Mouse (Mus musculus) intestine, postnatal 0 days (tissue): ENCODE measurements around the gene Cdk17. TPM values are rescaled to one million over a fixed set of nuclear protein-coding genes. Genes with fewer than 3 reads are reported as not detected.

Experiments used
- ATAC-seq: fragments of 200-750 bp; cut with Nextera tagmentation; 2 replicates; pipeline ENCODE4 v1.8.0; 2017; ENCODE audit warnings: mild to moderate bottlenecking, moderate TSS enrichment, moderate library complexity
- H3K27ac ChIP-seq: fragments of 300-500 bp; sonication (generic); 2 replicates; pipeline ENCODE4 v1.5.1; 2014; ENCODE audit warnings: mild to moderate bottlenecking, low read depth, low read length, moderate library complexity
- H3K27me3 ChIP-seq: fragments of 300-500 bp; sonication (generic); replicated peaks from 2 replicates; pipeline ENCODE4 v1.6.1; 2014; ENCODE audit warnings: low read length, mixed read lengths; ENCODE audit not compliant: control insufficient read depth, insufficient read depth
- H3K36me3 ChIP-seq: fragments of 300-500 bp; sonication (generic); 2 replicates; pipeline ENCODE4 v1.6.1; 2014; ENCODE audit warnings: mild to moderate bottlenecking, moderate library complexity; ENCODE audit not compliant: control insufficient read depth, insufficient read depth
- H3K4me1 ChIP-seq: fragments of 300-500 bp; sonication (generic); replicated peaks from 2 replicates; pipeline ENCODE4 v1.6.1; 2014; ENCODE audit warnings: antibody characterized with exemption, low read length, mixed read lengths; ENCODE audit not compliant: control insufficient read depth, insufficient read depth
- H3K4me2 ChIP-seq: fragments of 300-500 bp; sonication (generic); replicated peaks from 2 replicates; pipeline ENCODE4 v1.6.1; 2014; ENCODE audit warnings: low read depth, mild to moderate bottlenecking, moderate library complexity
- H3K4me3 ChIP-seq: fragments of 300-500 bp; sonication (generic); 2 replicates; pipeline ENCODE4 v1.5.1; 2014; ENCODE audit warnings: low read depth, low read length
- H3K9ac ChIP-seq: fragments of 300-500 bp; sonication (generic); 2 replicates; pipeline ENCODE4 v1.6.1; 2014; ENCODE audit warnings: mild to moderate bottlenecking, low read depth, low read length
- H3K9me3 ChIP-seq: fragments of 300-500 bp; sonication (generic); 2 replicates; pipeline ENCODE4 v1.6.1; 2016; ENCODE audit warnings: mixed run types; ENCODE audit not compliant: control insufficient read depth
- CTCF ChIP-seq: sonication (generic); IDR thresholded peaks from 2 replicates; pipeline ENCODE4 v1.5.1; 2016; ENCODE audit warnings: low read depth, mild to moderate bottlenecking, control low read depth, antibody characterized with exemption, moderate library complexity
- WGBS: fragments of 180-500 bp; shearing (Covaris S2); extraction: QIAGEN DNeasy Blood & Tissue Kit; methylation state at CpG from one replicate; pipeline ENCODE4 v1.1.7; 2014; 5-methylcytosine and 5-hydroxymethylcytosine counted together
- microRNA counts: library from miRNA; unstranded; fragments of <30 nt; microRNA quantifications from one replicate; lab custom pipeline; 2016
- microRNA-seq: library from miRNA; unstranded; fragments of <30 nt; microRNA quantifications from one replicate; pipeline ENCODE4, GENCODE M21; 2016
- polyA plus RNA-seq: library from polyadenylated mRNA; unstranded; fragments of >200 nt; fragmentation: Nextera tagmentation; extraction: Ambion mirVana; gene quantifications from 2 replicates; pipeline ENCODE4 v1.2.1, GENCODE M21; 2015

Gene Cdk17
- polyA plus RNA-seq, 1 experiment from 2014 or later = 8.2 TPM

DNA sequence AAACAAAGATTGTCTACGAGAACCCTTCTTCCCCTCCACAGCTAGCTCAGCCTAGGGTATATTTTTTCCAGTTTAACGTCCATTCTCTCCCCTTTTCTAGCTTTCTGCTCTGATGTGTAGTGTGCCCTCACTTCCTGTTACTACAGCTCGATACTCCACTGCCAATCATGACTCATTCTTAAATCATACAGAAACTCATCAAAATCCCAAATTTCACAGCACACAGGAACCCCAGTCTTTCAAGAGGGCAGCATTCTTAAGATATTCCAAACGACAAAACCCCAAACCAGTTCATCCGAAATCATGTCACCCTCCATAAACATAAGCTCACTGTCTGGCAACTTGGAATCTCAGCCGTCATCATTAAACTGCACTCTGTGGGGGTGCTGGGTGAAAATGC is 145.3 kb downstream of the Cdk17 start:
- H3K27me3 ChIP-seq = no peaks in the 10 kb centered on the region
- no peak for ATAC-seq
- no peak overlapping the region for H3K9ac ChIP-seq
- H3K27ac ChIP-seq = no peak overlapping the region; the same call in 1 of the 2 replicates
- H3K4me1 ChIP-seq = no peaks in the 10 kb centered on the region
- H3K4me2 ChIP-seq = no peak overlapping the region
- H3K4me3 ChIP-seq = no peak overlapping the region
- no peaks in the 10 kb centered on the region for H3K9me3 ChIP-seq
- TF ChIP-seq CTCF = no peak
- H3K36me3 ChIP-seq = no peaks in the 10 kb centered on the region
- 64% methylated on average over 6 of the region's 6 CpGs for WGBS

DNA sequence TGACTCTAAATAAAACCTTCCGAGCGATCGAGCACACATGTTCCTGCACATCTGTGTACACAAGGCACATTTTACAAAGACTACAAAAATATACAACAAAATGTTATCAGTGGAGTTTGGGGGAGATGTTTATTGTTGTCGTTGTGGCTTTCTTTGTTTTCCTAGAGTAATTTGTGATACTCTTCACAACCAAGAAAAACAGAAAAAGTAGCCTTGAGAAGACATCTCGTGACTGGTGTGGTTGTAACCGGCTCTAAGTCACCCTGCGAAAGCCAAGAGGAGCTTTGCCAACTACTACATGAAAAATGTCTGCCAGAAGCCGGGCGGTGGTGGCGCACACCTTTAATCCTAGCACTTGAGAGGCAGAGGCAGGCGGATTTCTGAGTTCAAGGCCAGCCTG is 145.7 kb downstream of the Cdk17 start:
- no peaks in the 10 kb centered on the region for H3K27me3 ChIP-seq
- H3K4me2 ChIP-seq = no peak overlapping the region
- H3K4me3 ChIP-seq = no peak overlapping the region
- no peak overlapping the region for H3K27ac ChIP-seq
- no peaks in the 10 kb centered on the region for H3K36me3 ChIP-seq
- no peaks in the 10 kb centered on the region for H3K4me1 ChIP-seq
- WGBS = 80% methylated on average over 11 of the region's 11 CpGs
- ATAC-seq = no peak
- no peaks in the 10 kb centered on the region for H3K9me3 ChIP-seq
- no peak overlapping the region for H3K9ac ChIP-seq
- no peak for TF ChIP-seq CTCF

DNA sequence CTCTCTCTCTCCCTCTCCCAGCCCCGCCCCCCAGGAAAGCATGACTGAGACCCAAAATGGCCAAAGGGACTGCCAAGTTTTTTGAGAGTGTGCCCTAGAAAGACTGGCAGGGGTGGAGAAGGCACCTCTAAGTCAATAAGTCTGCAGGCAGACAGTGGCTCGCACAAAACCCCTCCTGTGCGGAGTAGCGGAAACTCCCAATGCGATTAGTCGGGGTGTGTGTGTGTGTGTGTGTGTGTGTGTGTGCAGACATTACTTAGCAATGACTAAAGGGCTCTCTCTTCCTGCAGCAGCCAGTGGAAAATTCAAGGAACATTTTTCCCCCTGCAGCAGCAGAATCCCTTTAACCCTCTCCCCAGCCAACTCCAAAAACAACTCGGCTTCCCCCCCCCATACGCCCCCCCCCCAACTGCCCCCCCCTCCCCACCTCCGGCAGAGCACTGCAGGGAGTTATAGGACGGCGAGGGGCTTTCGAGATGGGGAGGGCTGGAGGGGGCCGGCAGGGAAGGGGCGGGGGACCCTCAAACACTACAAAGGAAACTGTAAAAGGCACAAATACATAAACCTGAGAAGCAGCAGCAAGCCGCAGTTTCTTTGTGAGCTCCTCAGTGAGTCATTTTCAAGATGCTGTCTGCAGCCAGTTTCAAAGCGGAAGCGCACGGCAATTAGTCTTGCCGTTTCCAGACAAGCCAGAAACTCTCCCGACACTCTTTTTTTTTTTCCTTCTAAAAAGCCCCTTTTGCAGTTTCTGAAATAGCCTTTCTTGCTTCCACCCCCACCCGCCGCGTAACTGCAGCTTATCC is 148.7 kb downstream of the Cdk17 start:
- ATAC-seq = peak; percentile 34; the same call in 1 of the 2 replicates
- H3K9ac ChIP-seq = peak overlapping the region; percentile 73
- WGBS = 2% methylated on average over 20 of the region's 23 CpGs

DNA sequence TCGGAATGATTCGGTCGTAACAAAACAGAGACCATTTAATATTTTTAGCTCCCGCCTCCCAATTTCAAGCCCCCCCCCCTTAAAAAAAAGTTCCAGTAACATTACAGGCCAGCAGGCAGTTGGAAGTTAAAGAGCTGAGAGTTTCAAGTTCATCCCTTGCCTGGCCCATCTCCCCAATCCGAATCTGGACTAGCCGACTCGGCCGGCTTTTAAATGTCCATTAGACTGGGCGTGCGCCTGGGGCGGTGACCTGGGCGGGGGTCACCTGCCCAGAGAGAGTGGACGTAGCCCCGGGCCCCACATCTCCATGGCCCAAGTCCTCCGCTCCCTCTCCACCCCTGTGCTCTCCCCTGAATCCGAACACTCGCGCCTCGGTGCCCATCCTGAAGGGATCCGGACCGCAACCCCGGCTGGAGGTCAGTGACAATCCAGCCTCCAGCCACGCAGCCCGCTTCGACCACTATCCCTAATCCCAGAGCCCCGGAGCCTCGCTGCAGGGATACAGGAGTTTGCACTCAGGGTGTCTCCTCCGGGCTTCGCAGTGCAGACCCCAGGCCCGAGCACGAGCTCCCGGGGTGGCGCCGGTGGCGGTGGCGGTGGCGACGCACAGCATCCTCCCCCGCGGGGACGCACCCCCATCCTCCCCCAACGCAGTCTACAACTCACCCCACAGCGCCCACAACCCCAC is 149.4 kb downstream of the Cdk17 start:
- under 1% methylated on average over 43 of the region's 43 CpGs for WGBS
- Histone ChIP-seq H3K9ac (peak overlapping the region; percentile 73), H3K4me2 (peak overlapping the region; percentile 84), H3K9me3 (no peaks in the 10 kb centered on the region), H3K36me3 (no peaks in the 10 kb centered on the region), H3K27ac (peak overlapping the region; percentile 87), H3K4me3 (peak overlapping the region; percentile 66), H3K27me3 (peaks cover 7% of the 10 kb centered on the region; the same call in 1 of the 2 replicates), H3K4me1 (no peaks in the 10 kb centered on the region)
- no peak for TF ChIP-seq CTCF
- 0 out of 2 replicates have a peak, but pooled peaks have one; percentile 33 for ATAC-seq

More for the DNA sequence above, 148.7 kb downstream of the Cdk17 start:
- peak overlapping the region; percentile 87 for H3K27ac ChIP-seq
- H3K27me3 ChIP-seq = peaks cover 7% of the 10 kb centered on the region; the same call in 1 of the 2 replicates
- TF ChIP-seq CTCF = no peak
- H3K9me3 ChIP-seq = no peaks in the 10 kb centered on the region
- H3K36me3 ChIP-seq = no peaks in the 10 kb centered on the region
- H3K4me3 ChIP-seq = peak overlapping the region; percentile 66
- no peaks in the 10 kb centered on the region for H3K4me1 ChIP-seq
- peak overlapping the region; percentile 84 for H3K4me2 ChIP-seq

DNA sequence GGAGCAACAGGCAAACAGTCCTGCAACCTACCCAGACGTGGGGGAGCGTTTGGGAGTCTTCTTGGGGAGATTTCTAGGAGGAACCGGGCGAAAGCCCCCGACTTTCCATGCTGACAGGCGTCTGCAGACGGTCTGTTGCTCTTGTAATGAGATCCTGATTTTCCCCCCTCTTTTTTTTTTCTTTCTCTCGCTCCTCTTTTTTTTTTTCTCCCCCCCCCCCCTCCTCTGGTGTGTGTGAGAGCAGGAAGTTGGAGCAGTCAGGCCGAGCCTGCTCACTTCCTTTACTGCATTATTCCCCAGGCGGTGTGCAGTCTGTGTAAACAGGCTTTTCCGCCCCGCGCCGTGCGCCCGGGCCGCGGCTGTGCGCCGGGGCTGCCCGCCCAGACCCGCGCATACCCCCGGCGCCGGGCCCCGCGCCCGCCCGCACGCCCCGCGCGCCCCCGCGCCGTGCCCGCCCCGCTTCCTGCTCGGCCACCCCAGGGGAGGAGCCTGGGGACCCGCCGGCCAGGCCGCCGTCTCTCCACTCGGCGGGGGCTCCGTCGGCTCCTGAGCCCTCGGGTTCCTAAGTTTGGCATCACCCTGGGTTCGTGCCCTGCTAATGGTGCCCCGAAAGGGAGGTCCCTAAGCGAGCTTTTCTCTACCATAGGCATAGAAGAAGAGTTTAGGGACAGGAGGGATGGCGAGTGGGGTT is 150.2 kb downstream of the Cdk17 start, which contains the start of gene Elk3:
Elk3 (minus strand) TSS at position 415 of the 691 bp plus-strand sequence.
- H3K4me3 ChIP-seq = peak within 1 kb of the TSS; percentile 66
- ATAC-seq = peak; percentile 62
- TF ChIP-seq CTCF = no peak

DNA sequence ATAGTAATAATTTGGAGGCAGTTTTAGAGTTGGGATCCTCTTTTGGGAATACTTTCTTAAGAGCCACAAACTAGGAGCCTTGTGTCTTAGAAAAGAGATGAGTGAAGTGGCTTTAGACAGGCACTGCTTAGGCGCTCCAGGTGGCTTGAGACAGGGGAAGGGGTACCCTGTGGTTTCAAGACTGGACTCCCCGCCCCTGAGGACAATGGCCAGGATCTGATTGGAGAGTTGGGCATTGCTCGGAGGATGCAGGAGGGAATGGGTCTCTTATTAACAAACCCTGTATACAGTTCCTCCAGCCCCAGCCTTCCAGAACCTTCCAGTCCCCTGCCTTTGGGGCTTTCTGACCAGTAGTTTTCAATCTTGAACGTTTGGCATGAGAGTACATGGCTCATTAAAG is 150.9 kb downstream of the Cdk17 start:
- no peaks in the 10 kb centered on the region for H3K4me1 ChIP-seq
- peak overlapping the region; percentile 66 for H3K4me3 ChIP-seq
- 11% methylated on average over 4 of the region's 4 CpGs for WGBS
- H3K27me3 ChIP-seq = peaks cover 7% of the 10 kb centered on the region; the same call in 1 of the 2 replicates
- no peaks in the 10 kb centered on the region for H3K36me3 ChIP-seq
- no peak overlapping the region for H3K9ac ChIP-seq
- no peaks in the 10 kb centered on the region for H3K9me3 ChIP-seq
- H3K27ac ChIP-seq = no peak overlapping the region
- peak overlapping the region; percentile 84 for H3K4me2 ChIP-seq
- no peak for ATAC-seq
- TF ChIP-seq CTCF = no peak

More for the DNA sequence above, 150.2 kb downstream of the Cdk17 start, which contains the start of gene Elk3:
- Histone ChIP-seq H3K27me3 (peaks cover 7% of the 10 kb centered on the region; the same call in 1 of the 2 replicates), H3K4me2 (peak within 1 kb of the TSS; percentile 84), H3K4me1 (no peaks in the 10 kb centered on the region), H3K9me3 (no peaks in the 10 kb centered on the region), H3K9ac (peak within 1 kb of the TSS; percentile 73), H3K27ac (peak within 1 kb of the TSS; percentile 87), H3K36me3 (no peaks in the 10 kb centered on the region)
- under 1% methylated on average over 52 of the region's 53 CpGs for WGBS

MicroRNAs encoded within 50 kb of the gene (microRNA counts, 519-probe panel; counts per million panel counts)
- not detected for microRNA mmu-miR-1931 (lab: Ali Mortazavi, UCI)

Small RNA genes within 50 kb of the gene (microRNA-seq; reads per million reads assigned to microRNA genes)
- gene Mir1931 = not detected

Other genes with a start within 250 kb of the Cdk17 start
- 0.13 TPM in 1 of 2 replicates, not detected in the other for gene Cfap54, start 79.3 kb upstream of the Cdk17 start, polyA plus RNA-seq
- 14.2 and 16.4 TPM in 2 replicates for gene Elk3, start 150.3 kb downstream of the Cdk17 start, polyA plus RNA-seq